Mouse (Mus musculus): Measurements from ENCODE around the gene Appl1.

DNA sequence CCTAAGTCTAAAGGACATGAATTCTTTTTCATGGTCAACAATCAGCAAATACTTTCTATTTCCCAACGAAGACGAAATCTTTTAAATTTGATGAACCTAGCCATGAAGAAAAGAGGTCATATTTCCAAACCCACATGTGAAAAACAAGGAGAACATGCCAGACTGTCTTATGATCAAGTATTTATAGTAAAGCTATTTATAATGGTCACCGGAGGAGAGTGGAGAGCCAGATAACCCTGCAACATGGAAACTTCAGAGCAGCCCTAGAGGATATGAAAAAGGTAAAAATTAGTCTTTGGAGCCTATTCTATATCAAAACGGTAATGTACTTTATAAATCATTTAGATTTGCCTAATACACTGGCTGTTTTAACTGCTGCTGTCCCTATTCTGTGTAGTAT is 76.6 kb downstream of the Appl1 start, which contains the start of gene Asb14:
- TF ChIP-seq CTCF (conservative IDR thresholded peaks at IDR 0.05; ENCODE audit: insufficient read depth, insufficient read length, low read depth, low read length) (no peak), POLR2A (IDR thresholded peaks at IDR 0.05; ENCODE audit: low read depth, low read length) (no peak)

All from kidney, adult 2 months (tissue).